Mouse (Mus musculus) retina, adult 2 months (tissue): ENCODE data around the gene Skor1.

ENCODE experiments used
- DNase-seq: peaks from one replicate; pipeline ENCODE4 v3.0.0-alpha.2; 2012; ENCODE audit warnings: low read depth, low spot score

Skor1 gene

DNA sequence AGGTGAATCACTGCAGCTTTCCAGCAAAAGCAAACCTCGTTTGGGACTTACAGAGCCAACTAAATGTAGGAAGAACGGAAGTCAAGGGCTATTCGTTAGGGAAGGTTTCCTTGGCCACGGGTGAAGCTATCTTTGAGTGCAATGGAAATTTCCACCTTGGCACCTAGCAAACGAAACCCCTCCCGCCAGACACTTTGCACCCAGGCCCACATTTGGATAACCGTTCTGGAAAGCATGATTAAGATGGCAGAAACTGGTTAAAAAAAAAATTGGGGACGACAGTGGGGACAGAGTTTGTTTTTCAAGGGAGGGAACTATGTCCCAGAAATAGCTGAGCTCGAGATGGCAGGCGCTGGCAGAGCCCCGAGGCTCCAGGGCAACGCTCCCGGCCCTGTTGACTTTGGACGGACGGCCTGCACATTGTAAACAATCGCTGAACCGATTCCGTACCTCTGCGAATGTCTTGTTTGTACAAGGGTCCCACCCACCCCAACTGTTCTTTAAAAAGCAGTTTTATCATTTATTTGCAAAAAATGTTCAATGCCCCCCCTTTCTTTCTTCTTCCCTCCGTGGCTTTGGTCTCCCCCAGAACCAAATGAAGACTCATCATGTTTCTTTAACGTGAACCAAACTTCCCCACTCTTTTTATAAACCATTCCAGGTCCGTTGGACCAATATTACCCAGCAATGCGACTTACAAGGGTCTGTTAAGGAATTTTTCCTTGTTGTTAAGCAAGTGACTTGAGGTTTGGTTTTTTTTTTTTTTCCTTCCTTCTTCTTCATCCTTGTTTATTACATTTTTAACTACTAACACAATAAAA is 57.5 kb downstream of the Skor1 start:
- DNase-seq = no peak

DNA sequence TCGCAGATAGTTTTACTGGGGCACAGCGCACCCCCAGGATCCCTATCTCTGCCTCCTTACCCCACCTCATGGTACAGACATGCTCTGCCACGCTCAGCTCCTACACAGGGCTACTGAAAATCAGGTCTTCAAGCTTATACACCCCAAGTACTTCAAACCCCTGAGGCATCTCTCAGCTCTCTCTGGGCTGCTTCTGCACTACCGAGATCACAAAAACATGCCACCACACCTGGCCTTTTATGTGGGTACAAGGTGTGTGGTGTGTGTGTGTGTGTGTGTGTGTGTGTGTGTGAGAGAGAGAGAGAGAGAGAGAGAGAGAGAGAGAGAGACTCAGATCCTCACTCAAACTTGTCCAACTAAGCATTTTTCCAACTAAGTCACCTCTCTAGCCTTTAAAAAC is 59.6 kb downstream of the Skor1 start:
- no peak for DNase-seq
